Mouse (Mus musculus) liver, embryonic 14.5 days (tissue): ENCODE measurements around the gene Adgrl1.

ENCODE experiments used
- CTCF ChIP-seq: IDR thresholded peaks from 2 replicates; pipeline ENCODE4 v1.5.1; 2016; ENCODE audit warnings: antibody characterized with exemption, low read depth, control low read depth
- EP300 ChIP-seq: IDR thresholded peaks from 2 replicates; pipeline ENCODE4 v1.6.1; 2016; ENCODE audit warnings: antibody characterized with exemption, low read depth

DNA sequence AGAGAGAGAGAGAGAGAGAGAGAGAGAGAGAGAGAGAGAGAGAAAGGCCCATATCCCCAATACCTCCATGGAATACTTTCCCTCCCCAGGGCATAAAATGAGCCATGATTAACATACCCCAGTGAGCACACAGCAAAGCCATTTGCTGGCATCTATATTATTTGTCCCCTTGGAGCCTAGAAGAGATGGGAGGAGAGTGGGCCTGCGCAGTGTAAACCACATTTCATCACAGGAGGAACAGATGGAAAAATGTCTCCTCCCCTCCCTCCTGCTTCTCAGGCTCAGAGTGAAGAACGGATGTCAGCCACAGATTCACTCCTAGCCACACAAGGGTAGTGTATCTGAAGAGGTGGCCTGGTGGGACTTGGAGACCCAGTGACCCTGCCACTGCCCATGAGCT is 11.5 kb upstream of the Adgrl1 start:
- no peak for TF ChIP-seq CTCF
- TF ChIP-seq EP300 = no peak
